Mouse (Mus musculus): ENCODE results near the gene Sytl3.
"Not testable (repeated sequence)": the region's sequence is repeated elsewhere in the genome, so short reads cannot be mapped to it uniquely, and the experiment has no call there.

GRCm38 (mm10) chr17:6656471-6656870, 2.4 kb upstream of the Sytl3 start:
- not testable (repeated sequence) for TF ChIP-seq POLR2A (IDR thresholded peaks at IDR 0.05; ENCODE audit: extremely low read depth, insufficient read depth, low read length); CTCF (IDR thresholded peaks at IDR 0.05; ENCODE audit: low read depth, low read length)

All from liver, adult 2 months (tissue).